ENCODE assay signal across 12 mouse cellular contexts in genomic region chr12:99338754-99339153, GRCm38 (mm10).
A peak's percentile ranks its signal among the peaks of the same experiment; 100 is the strongest.
DNase-seq lines count a peak whose midpoint lies in the region; ATAC-seq and TF ChIP-seq lines count a peak whose summit lies in the region.
"Had no signal": no experiment of that assay in that cellular context is flagged by ENCODE, and none has a peak within 500 bp of the region (broad histone marks: within the 10 kb centered on the region; RNA-seq: fewer than 3 reads in every experiment).

No protein-coding gene starts in this region.

- no peak for TF ChIP-seq CTCF in heart, adult 2 months (IDR thresholded peaks at IDR 0.05)

- intact Hi-C loops in heart, adult 2 months (cut with DNase I), result loop anchor here (5.0 kb wide), 1 partner anchor 121 kb away; no protein-coding TSS in a partner anchor

- no peak overlapping the region for H3K4me3 ChIP-seq in heart, adult 2 months
- H3K4me3 ChIP-seq in heart, embryonic 10.5 days, result no peak overlapping the region
- H3K4me3 ChIP-seq in forebrain, embryonic 14.5 days (ENCODE audit: low read depth, low read length), result no peak overlapping the region
- no peak overlapping the region for H3K4me3 ChIP-seq in hindbrain, embryonic 16.5 days (ENCODE audit: low read length)
- no peak overlapping the region for H3K4me3 ChIP-seq in neural tube, embryonic 13.5 days
- H3K4me3 ChIP-seq: embryonic facial prominence, embryonic 15.5 days had no signal

- H3K9me3 ChIP-seq in heart, embryonic 10.5 days, result no peaks in the 10 kb centered on the region
- H3K9me3 ChIP-seq in forebrain, embryonic 14.5 days (replicated peaks; ENCODE audit: control insufficient read depth, low read length), result no peaks in the 10 kb centered on the region
- H3K9me3 ChIP-seq in hindbrain, embryonic 16.5 days (ENCODE audit: control insufficient read depth, low read length), result no peaks in the 10 kb centered on the region
- no peaks in the 10 kb centered on the region for H3K9me3 ChIP-seq in neural tube, embryonic 13.5 days
- H3K9me3 ChIP-seq: embryonic facial prominence, embryonic 15.5 days had no signal

- no peak for DNase-seq in heart, adult 2 months
- DNase-seq in heart, embryonic 10.5 days (ENCODE audit: low spot score), result no peak
- DNase-seq in forebrain, embryonic 14.5 days (ENCODE audit: low spot score), result no peak
- DNase-seq in urinary bladder, postnatal 14 days (ENCODE audit: low spot score), result no peak
- no peak for DNase-seq in adrenal gland, postnatal 4 days (ENCODE audit: low spot score in 2 of 2)
- DNase-seq: cerebellum, postnatal 25 days; heart, postnatal 36 days; kidney, adult 9 months; thymus, adult 2 months had no signal

- 0 out of 2 replicates have a peak overlapping the region, but pooled peaks have one; percentile 2 for H3K27ac ChIP-seq in heart, adult 2 months
- no peak overlapping the region for H3K27ac ChIP-seq in heart, embryonic 10.5 days
- peak overlapping the region; percentile 95 for H3K27ac ChIP-seq in forebrain, embryonic 14.5 days (ENCODE audit: low read depth, low read length)
- peak overlapping the region; percentile 88 for H3K27ac ChIP-seq in hindbrain, embryonic 16.5 days (ENCODE audit: low read depth, low read length)
- peak overlapping the region; percentile 92 for H3K27ac ChIP-seq in neural tube, embryonic 13.5 days (replicated peaks)
- H3K27ac ChIP-seq: embryonic facial prominence, embryonic 15.5 days had no signal

- no peak overlapping the region for H3K9ac ChIP-seq in heart, adult 2 months (ENCODE audit: low read depth, low read length)
- H3K9ac ChIP-seq in forebrain, embryonic 14.5 days (ENCODE audit: low read length), result no peak overlapping the region
- no peak overlapping the region for H3K9ac ChIP-seq in hindbrain, embryonic 16.5 days (ENCODE audit: low read depth, low read length)
- H3K9ac ChIP-seq in neural tube, embryonic 13.5 days, result no peak overlapping the region
- H3K9ac ChIP-seq: embryonic facial prominence, embryonic 15.5 days had no signal

- H3K36me3 ChIP-seq in heart, adult 2 months (ENCODE audit: control insufficient read depth, insufficient read depth, low read length), result peaks cover 32% of the 10 kb centered on the region
- H3K36me3 ChIP-seq in heart, embryonic 10.5 days, result peaks cover 13% of the 10 kb centered on the region; the same call in 1 of the 2 replicates
- H3K36me3 ChIP-seq in forebrain, embryonic 14.5 days (ENCODE audit: control insufficient read depth, insufficient read depth, low read length), result 0 out of 2 replicates have a peak, but pooled peaks cover 4% of the 10 kb centered on the region
- no peaks in the 10 kb centered on the region for H3K36me3 ChIP-seq in hindbrain, embryonic 16.5 days (ENCODE audit: control insufficient read depth, insufficient read depth, low read length)
- H3K36me3 ChIP-seq in neural tube, embryonic 13.5 days, result no peaks in the 10 kb centered on the region
- H3K36me3 ChIP-seq: embryonic facial prominence, embryonic 15.5 days had no signal

- peaks cover 31% of the 10 kb centered on the region for H3K4me1 ChIP-seq in heart, adult 2 months (ENCODE audit: control insufficient read depth, insufficient read depth, low read length)
- H3K4me1 ChIP-seq in heart, embryonic 10.5 days, result peaks cover 54% of the 10 kb centered on the region
- H3K4me1 ChIP-seq in forebrain, embryonic 14.5 days (ENCODE audit: control insufficient read depth, insufficient read depth, low read length), result peaks cover 68% of the 10 kb centered on the region
- peaks cover 56% of the 10 kb centered on the region for H3K4me1 ChIP-seq in hindbrain, embryonic 16.5 days (ENCODE audit: control insufficient read depth, insufficient read depth, low read depth, low read length)
- peaks cover 89% of the 10 kb centered on the region for H3K4me1 ChIP-seq in neural tube, embryonic 13.5 days (replicated peaks)

- no peak for TF ChIP-seq POLR2A in heart, adult 2 months (IDR thresholded peaks at IDR 0.05; ENCODE audit: insufficient read depth, low read depth, low read length)

- no peaks in the 10 kb centered on the region for H3K27me3 ChIP-seq in heart, adult 2 months (ENCODE audit: control insufficient read depth, insufficient read depth, low read length)
- H3K27me3 ChIP-seq in heart, embryonic 10.5 days (ENCODE audit: insufficient read depth, poor library complexity, severe bottlenecking), result no peaks in the 10 kb centered on the region
- no peaks in the 10 kb centered on the region for H3K27me3 ChIP-seq in forebrain, embryonic 14.5 days (replicated peaks; ENCODE audit: control insufficient read depth, insufficient read depth, low read length)
- H3K27me3 ChIP-seq in hindbrain, embryonic 16.5 days (replicated peaks; ENCODE audit: control insufficient read depth, insufficient read depth, low read length), result no peaks in the 10 kb centered on the region
- H3K27me3 ChIP-seq in neural tube, embryonic 13.5 days, result no peaks in the 10 kb centered on the region
- H3K27me3 ChIP-seq: embryonic facial prominence, embryonic 15.5 days had no signal

- TF ChIP-seq EP300 in heart, adult 2 months (IDR thresholded peaks at IDR 0.05; ENCODE audit: insufficient read depth, low read depth, low read length), result no peak

- ATAC-seq in forebrain, embryonic 14.5 days, result no peak
- ATAC-seq in hindbrain, embryonic 16.5 days, result no peak
- no peak for ATAC-seq in neural tube, embryonic 13.5 days (ENCODE audit: low read depth)

- 0 out of 2 replicates have a peak, but pooled peaks cover 1% of the 10 kb centered on the region for H3K79me2 ChIP-seq in heart, adult 2 months (replicated peaks; ENCODE audit: control insufficient read depth, insufficient read depth, low read length)

- WGBS in heart, adult 2 months, result 63% methylated on average over 2 of the region's 2 CpGs
- 80% methylated on average over 2 of the region's 2 CpGs for WGBS in heart, embryonic 10.5 days
- 94% methylated on average over 2 of the region's 2 CpGs for WGBS in forebrain, embryonic 14.5 days
- WGBS in hindbrain, embryonic 16.5 days, result 91% methylated on average over 2 of the region's 2 CpGs
- 89% methylated on average over 2 of the region's 2 CpGs for WGBS in neural tube, embryonic 13.5 days

- no peak overlapping the region for H3K4me2 ChIP-seq in forebrain, embryonic 14.5 days (ENCODE audit: low read length)
- no peak overlapping the region for H3K4me2 ChIP-seq in hindbrain, embryonic 16.5 days (ENCODE audit: low read length)
- no peak overlapping the region for H3K4me2 ChIP-seq in neural tube, embryonic 13.5 days
- H3K4me2 ChIP-seq: embryonic facial prominence, embryonic 15.5 days had no signal
